Mouse (Mus musculus): ENCODE measurements around the gene Alox5ap.
A peak's percentile ranks its signal among the peaks of the same experiment; 100 is the strongest.

DNA sequence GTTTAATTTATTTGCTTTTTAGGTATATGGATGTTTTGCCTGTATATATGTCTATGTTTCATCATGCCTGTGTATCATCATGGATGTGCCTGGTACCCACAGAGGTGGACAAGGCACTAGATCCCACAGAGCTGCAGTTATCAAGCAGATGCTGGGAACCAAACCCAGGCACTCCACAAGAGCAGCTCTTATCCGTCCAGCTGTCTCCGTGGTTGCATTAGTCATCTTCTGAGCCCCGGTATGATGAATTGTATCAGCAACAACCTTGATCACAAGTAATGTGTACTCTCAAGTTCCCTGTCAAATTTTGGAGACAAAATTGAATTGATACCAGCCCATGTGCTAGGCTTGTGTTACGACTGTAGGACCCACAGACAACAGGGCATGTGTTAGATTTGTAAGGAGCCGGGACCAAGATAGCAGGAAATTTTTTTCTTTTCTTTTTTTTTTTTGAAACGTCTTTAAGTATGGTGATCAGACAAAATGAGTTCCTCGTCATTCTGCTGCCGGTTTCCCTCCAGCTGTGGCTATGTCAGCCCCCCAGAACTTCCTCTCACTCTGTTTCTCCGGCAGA is 19.1 kb upstream of the Alox5ap start:
- TF ChIP-seq CTCF (IDR thresholded peaks at IDR 0.05; ENCODE audit: control insufficient read depth, insufficient read depth, insufficient read length) (no peak), MYOD1 (IDR thresholded peaks at IDR 0.05; ENCODE audit: control insufficient read depth, insufficient read length, low read depth) (peak; percentile 97), CEBPB (IDR thresholded peaks at IDR 0.05; ENCODE audit: low read depth) (no peak), MYOG (IDR thresholded peaks at IDR 0.05; ENCODE audit: control insufficient read depth, extremely low read depth, insufficient read length) (no peak), MAX (IDR thresholded peaks at IDR 0.05) (no peak)
